Mouse (Mus musculus) forebrain, embryonic 14.5 days (tissue): ENCODE data around the gene Ralgps2. TPM values are rescaled to one million over a fixed set of nuclear protein-coding genes. Genes with fewer than 3 reads are reported as not detected.

Experiments used
- polyA plus RNA-seq: library from polyadenylated mRNA; unstranded; fragments of >200 nt; fragmentation: Nextera tagmentation; extraction: Ambion mirVana; gene quantifications from 2 replicates; pipeline ENCODE4 v1.2.1, GENCODE M21; 2014

Gene Ralgps2
- polyA plus RNA-seq, 1 experiment from 2014 or later = 93.0 TPM

Other genes starting within 250 kb of the Ralgps2 start
- 19.9 and 23.8 TPM in 2 replicates for gene Fam20b, start 220.5 kb downstream of the Ralgps2 start, polyA plus RNA-seq
- gene Angptl1, start 101.1 kb downstream of the Ralgps2 start, polyA plus RNA-seq = 0.57 and 1.1 TPM in 2 replicates
- not detected in 2 replicates for gene Tex35, start 169.1 kb upstream of the Ralgps2 start, polyA plus RNA-seq